Mouse (Mus musculus): ENCODE data around the gene AW011738. TPM values are rescaled to one million over a fixed set of nuclear protein-coding genes. Genes with fewer than 3 reads are reported as not detected.
A peak's percentile ranks its signal among the peaks of the same experiment; 100 is the strongest.

The AW011738 gene
- polyA plus RNA-seq, 1 experiment from 2014 or later, result 0.93 TPM

DNA sequence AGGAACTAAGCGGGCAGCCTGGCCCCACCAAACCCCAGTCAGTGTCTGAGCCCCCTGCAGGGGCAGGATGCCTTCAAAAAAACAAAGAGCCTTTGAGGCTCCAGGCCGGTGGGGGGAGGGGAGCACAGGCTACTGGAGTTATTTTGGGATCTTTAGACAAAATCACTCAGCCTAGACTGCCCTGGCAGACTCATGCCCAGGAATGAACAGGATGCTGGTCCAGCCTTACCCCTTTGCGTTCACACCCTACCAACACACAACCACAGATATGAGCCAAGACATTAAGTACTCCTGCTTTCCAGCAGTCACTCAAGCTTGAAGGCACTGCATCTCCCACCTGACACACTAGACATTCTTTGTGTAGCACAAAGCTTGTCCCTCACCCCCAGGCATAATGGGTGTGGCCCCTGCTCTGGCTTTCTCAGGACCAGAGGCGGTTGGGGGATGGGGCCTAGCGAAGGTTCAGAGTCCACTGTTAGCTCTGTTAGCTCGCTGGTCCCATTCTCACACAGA is 14.2 kb upstream of the AW011738 start:
- no peaks in the 10 kb centered on the region for H3K9me3 ChIP-seq (ENCODE audit: control insufficient read depth)
- H3K4me1 ChIP-seq (replicated peaks; ENCODE audit: control insufficient read depth, insufficient read depth, low read length), result peaks cover 12% of the 10 kb centered on the region; the same call in 1 of the 2 replicates
- TF ChIP-seq CTCF (IDR thresholded peaks at IDR 0.05; ENCODE audit: low read depth), result no peak
- 37% methylated on average over 6 of the region's 6 CpGs for WGBS
- H3K4me2 ChIP-seq (replicated peaks; ENCODE audit: low read depth), result peak overlapping the region; percentile 39; the same call in 1 of the 2 replicates
- H3K27me3 ChIP-seq (replicated peaks; ENCODE audit: control insufficient read depth, insufficient read depth, low read length), result no peaks in the 10 kb centered on the region
- H3K36me3 ChIP-seq (ENCODE audit: control insufficient read depth, insufficient read depth), result peaks cover 18% of the 10 kb centered on the region; the same call in 1 of the 2 replicates
- H3K27ac ChIP-seq (ENCODE audit: low read depth, low read length), result no peak overlapping the region
- no peak overlapping the region for H3K9ac ChIP-seq (ENCODE audit: low read depth, low read length)
- no peak overlapping the region for H3K4me3 ChIP-seq (ENCODE audit: low read depth, low read length)
- peak; percentile 45 for ATAC-seq

DNA sequence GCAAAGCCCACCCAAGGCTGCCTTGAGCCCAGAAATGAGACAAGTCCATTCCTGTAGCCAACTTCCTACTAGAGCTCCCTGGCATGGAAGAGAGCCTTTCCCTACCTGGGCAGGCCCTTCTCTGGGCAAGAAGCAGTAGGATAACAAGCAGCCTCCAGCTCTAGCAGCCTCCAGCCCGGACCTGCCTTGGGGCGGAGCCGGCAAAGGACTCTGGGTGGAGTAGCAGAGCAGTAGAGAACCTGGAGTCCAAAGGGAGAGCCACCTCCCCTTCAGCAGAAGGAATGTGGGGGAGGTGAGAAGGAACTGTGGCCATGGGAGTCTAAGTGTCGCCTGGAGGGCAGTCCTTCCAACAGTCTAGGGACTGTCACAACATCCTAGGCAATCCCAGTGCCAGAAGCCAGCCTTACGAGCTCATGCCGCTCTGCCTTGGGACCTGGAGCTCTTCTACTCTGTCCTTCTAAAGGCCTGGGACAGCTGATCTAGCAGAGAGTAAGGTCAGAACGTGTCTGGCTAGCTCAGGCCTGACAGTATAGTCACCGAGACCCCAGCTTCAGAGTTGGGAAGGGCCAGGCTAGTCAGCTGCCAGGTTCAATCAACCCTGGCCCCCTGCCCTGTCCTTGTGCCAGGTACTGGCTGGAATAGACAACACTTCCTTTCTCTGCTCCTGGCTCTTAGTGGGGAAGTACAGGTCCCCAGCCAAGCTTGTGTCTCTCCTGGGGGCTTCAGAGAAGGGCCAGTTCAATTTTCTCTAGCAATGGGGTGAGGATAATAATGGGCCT is 10.5 kb upstream of the AW011738 start:
- Histone ChIP-seq H3K9ac (ENCODE audit: low read depth, low read length) (0 out of 2 replicates have a peak overlapping the region, but pooled peaks have one; percentile 5), H3K9me3 (ENCODE audit: control insufficient read depth) (no peaks in the 10 kb centered on the region), H3K27me3 (replicated peaks; ENCODE audit: control insufficient read depth, insufficient read depth, low read length) (no peaks in the 10 kb centered on the region), H3K4me2 (replicated peaks; ENCODE audit: low read depth) (peak overlapping the region; percentile 39), H3K4me1 (replicated peaks; ENCODE audit: control insufficient read depth, insufficient read depth, low read length) (peaks cover 17% of the 10 kb centered on the region), H3K27ac (ENCODE audit: low read depth, low read length) (peak overlapping the region; percentile 85), H3K4me3 (ENCODE audit: low read depth, low read length) (no peak overlapping the region), H3K36me3 (ENCODE audit: control insufficient read depth, insufficient read depth) (peaks cover 7% of the 10 kb centered on the region; the same call in 1 of the 2 replicates)
- ATAC-seq, result peak; percentile 74
- peak; percentile 32 for TF ChIP-seq CTCF (IDR thresholded peaks at IDR 0.05; ENCODE audit: low read depth)
- WGBS, result 38% methylated on average over 8 of the region's 8 CpGs

- peak overlapping the region; percentile 6; the same call in 1 of the 2 replicates for H3K27ac ChIP-seq (ENCODE audit: low read depth, low read length)
- H3K4me1 ChIP-seq (replicated peaks; ENCODE audit: control insufficient read depth, insufficient read depth, low read length), result peaks cover 17% of the 10 kb centered on the region
- H3K27me3 ChIP-seq (replicated peaks; ENCODE audit: control insufficient read depth, insufficient read depth, low read length), result no peaks in the 10 kb centered on the region
- no peak for ATAC-seq
- no peak overlapping the region for H3K4me3 ChIP-seq (ENCODE audit: low read depth, low read length)
- H3K4me2 ChIP-seq (replicated peaks; ENCODE audit: low read depth), result no peak overlapping the region
- TF ChIP-seq CTCF (IDR thresholded peaks at IDR 0.05; ENCODE audit: low read depth), result no peak
- H3K9me3 ChIP-seq (ENCODE audit: control insufficient read depth), result no peaks in the 10 kb centered on the region
- 0 out of 2 replicates have a peak overlapping the region, but pooled peaks have one; percentile 5 for H3K9ac ChIP-seq (ENCODE audit: low read depth, low read length)
- WGBS, result 16% methylated on average over 2 of the region's 2 CpGs
- H3K36me3 ChIP-seq (ENCODE audit: control insufficient read depth, insufficient read depth), result peaks cover 7% of the 10 kb centered on the region; the same call in 1 of the 2 replicates
These were observed 9.9 kb upstream of the AW011738 start for GRCm38 (mm10) chr4:156193200-156193590.

DNA sequence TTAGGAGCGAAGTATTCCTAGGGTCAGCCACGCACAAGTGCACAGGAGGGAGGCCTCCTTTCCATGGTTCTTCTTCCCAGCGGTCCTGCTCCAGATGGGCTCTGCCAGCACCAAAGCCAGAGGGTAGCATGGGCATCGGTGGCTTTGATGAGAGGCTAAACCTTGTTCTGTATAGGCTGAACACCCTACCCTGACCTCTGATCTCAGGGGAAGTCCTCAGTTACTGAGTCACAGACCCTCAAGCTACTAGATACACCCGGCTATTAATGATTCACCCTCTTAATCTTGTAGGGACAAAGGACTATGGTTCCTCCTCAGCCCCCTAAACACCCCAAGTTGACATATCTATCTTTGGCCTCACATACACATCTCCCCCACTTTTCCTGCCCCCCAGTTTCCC is 9.2 kb upstream of the AW011738 start:
- no peaks in the 10 kb centered on the region for H3K9me3 ChIP-seq (ENCODE audit: control insufficient read depth)
- no peaks in the 10 kb centered on the region for H3K27me3 ChIP-seq (replicated peaks; ENCODE audit: control insufficient read depth, insufficient read depth, low read length)
- TF ChIP-seq CTCF (IDR thresholded peaks at IDR 0.05; ENCODE audit: low read depth), result no peak
- H3K36me3 ChIP-seq (ENCODE audit: control insufficient read depth, insufficient read depth), result peaks cover 7% of the 10 kb centered on the region; the same call in 1 of the 2 replicates
- H3K9ac ChIP-seq (ENCODE audit: low read depth, low read length), result no peak overlapping the region
- H3K4me1 ChIP-seq (replicated peaks; ENCODE audit: control insufficient read depth, insufficient read depth, low read length), result peaks cover 13% of the 10 kb centered on the region
- 0 out of 2 replicates have a peak overlapping the region, but pooled peaks have one; percentile 6 for H3K27ac ChIP-seq (ENCODE audit: low read depth, low read length)
- 56% methylated on average over 5 of the region's 5 CpGs for WGBS
- H3K4me3 ChIP-seq (ENCODE audit: low read depth, low read length), result no peak overlapping the region
- ATAC-seq, result no peak
- no peak overlapping the region for H3K4me2 ChIP-seq (replicated peaks; ENCODE audit: low read depth)

GRCm38 (mm10) chr4:156194346-156194745 is 8.8 kb upstream of the AW011738 start:
- Histone ChIP-seq H3K9ac (ENCODE audit: low read depth, low read length) (no peak overlapping the region), H3K4me1 (replicated peaks; ENCODE audit: control insufficient read depth, insufficient read depth, low read length) (peaks cover 9% of the 10 kb centered on the region), H3K36me3 (ENCODE audit: control insufficient read depth, insufficient read depth) (peaks cover 7% of the 10 kb centered on the region; the same call in 1 of the 2 replicates), H3K27me3 (replicated peaks; ENCODE audit: control insufficient read depth, insufficient read depth, low read length) (no peaks in the 10 kb centered on the region), H3K4me3 (ENCODE audit: low read depth, low read length) (no peak overlapping the region), H3K9me3 (ENCODE audit: control insufficient read depth) (no peaks in the 10 kb centered on the region), H3K4me2 (replicated peaks; ENCODE audit: low read depth) (no peak overlapping the region), H3K27ac (ENCODE audit: low read depth, low read length) (no peak overlapping the region)
- no peak for TF ChIP-seq CTCF (IDR thresholded peaks at IDR 0.05; ENCODE audit: low read depth)
- WGBS, result 51% methylated on average over 6 of the region's 6 CpGs
- no peak for ATAC-seq
